ENCODE assay signal across 21 mouse cellular contexts in the genomic region with DNA sequence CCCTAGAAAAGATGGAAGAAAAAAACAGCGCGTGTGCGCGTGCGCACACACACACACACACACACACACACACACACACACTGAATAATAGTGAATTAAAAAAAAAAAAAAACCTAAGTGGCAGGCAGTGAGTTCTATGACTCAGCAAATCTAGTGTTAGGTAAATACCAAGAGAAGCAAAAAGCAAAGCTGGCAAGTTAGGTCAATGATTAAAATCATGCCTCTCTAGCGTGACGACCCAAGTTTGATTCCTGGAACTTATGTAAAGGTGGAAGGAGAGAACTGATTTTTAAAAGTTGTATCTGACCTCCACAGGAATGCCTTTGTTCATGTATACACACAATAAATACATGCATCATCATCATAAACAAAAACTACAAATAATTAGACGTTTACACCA. TPM values are rescaled to one million over a fixed set of nuclear protein-coding genes. Genes with fewer than 3 reads are reported as not detected.
"Had no signal": no experiment of that assay in that cellular context is flagged by ENCODE, and none has a peak within 500 bp of the region (broad histone marks: within the 10 kb centered on the region; RNA-seq: fewer than 3 reads in every experiment).

No protein-coding gene starts in this region.

- H3K9ac ChIP-seq: lung, embryonic 15.5 days; midbrain, embryonic 13.5 days; midbrain, embryonic 15.5 days; neural tube, embryonic 12.5 days; stomach, embryonic 15.5 days had no signal

- H3K4me1 ChIP-seq: lung, embryonic 15.5 days; megakaryocyte, embryonic 14.5 days; midbrain, embryonic 13.5 days; midbrain, embryonic 15.5 days; neural tube, embryonic 12.5 days; stomach, embryonic 15.5 days had no signal

- ATAC-seq: lung, postnatal 0 days; midbrain, embryonic 13.5 days; midbrain, embryonic 15.5 days had no signal

- H3K27ac ChIP-seq: lung, embryonic 15.5 days; macrophage; midbrain, embryonic 13.5 days; midbrain, embryonic 15.5 days; neural tube, embryonic 12.5 days; stomach, embryonic 15.5 days; stomach, postnatal 0 days had no signal

- H3K4me3 ChIP-seq: lung, embryonic 15.5 days; megakaryocyte, embryonic 14.5 days; midbrain, embryonic 13.5 days; midbrain, embryonic 15.5 days; neural tube, embryonic 12.5 days; stomach, embryonic 15.5 days had no signal

- H3K9me3 ChIP-seq: lung, embryonic 15.5 days; midbrain, embryonic 13.5 days; midbrain, embryonic 15.5 days; neural tube, embryonic 12.5 days; stomach, embryonic 15.5 days had no signal

- H3K4me2 ChIP-seq: lung, embryonic 15.5 days; midbrain, embryonic 11.5 days; midbrain, embryonic 13.5 days; midbrain, embryonic 15.5 days; neural tube, embryonic 12.5 days; stomach, embryonic 15.5 days had no signal

- H3K36me3 ChIP-seq: lung, embryonic 15.5 days; midbrain, embryonic 13.5 days; midbrain, embryonic 15.5 days; neural tube, embryonic 12.5 days; stomach, embryonic 15.5 days had no signal

- H3K27me3 ChIP-seq: lung, embryonic 15.5 days; megakaryocyte, embryonic 14.5 days; midbrain, embryonic 13.5 days; midbrain, embryonic 15.5 days; neural tube, embryonic 12.5 days; stomach, embryonic 15.5 days had no signal

- DNase-seq: lung, adult 2 months; lung, postnatal 14 days; lung, postnatal 36 days; right cerebral cortex, postnatal 14 days; thymus, adult 2 months; thymus, postnatal 25 days; thymus, postnatal 4 days had no signal

RNA-seq across cellular contexts. Expression of a gene that starts 41.7 kb away (rescaled TPM):
- polyA plus RNA-seq: lung, adult 2 months; lung, embryonic 15.5 days; lung, postnatal 0 days; midbrain, embryonic 11.5 days; midbrain, embryonic 13.5 days; midbrain, embryonic 15.5 days; midbrain, postnatal 0 days; neural tube, embryonic 12.5 days; neural tube, embryonic 14.5 days; spleen, adult 2 months; stomach, embryonic 15.5 days; stomach, postnatal 0 days; thymus, adult 2 months; urinary bladder, adult 2 months had no signal
